Mouse (Mus musculus): Measurements from ENCODE around the gene Dffa.

Dffa gene

GRCm38 (mm10) chr4:149131021-149131752, 27.2 kb downstream of the Dffa start:
- ChIA-PET CTCF (interaction anchor here in 3 of 4 experiments (0.6 to 3.3 kb wide), 3 partner anchors 13 to 17 kb away, joined by 3 to 10 read pairs (median 5); no protein-coding TSS in a partner anchor), POLR2A (interaction anchor here in 3 of 4 experiments (0.6 to 1.6 kb wide), 3 partner anchors 8 to 49 kb away, joined by 3 to 4 read pairs (median 4); partner anchors contain the start of gene Dffa (in 1 of the 3))

- ChIA-PET CTCF (interaction anchor here in 3 of 4 experiments (0.6 to 3.3 kb wide), 4 partner anchors 12 to 451 kb away, joined by 3 to 10 read pairs (median 4); no protein-coding TSS in a partner anchor), POLR2A (interaction anchor here in 3 of 4 experiments (0.6 to 2.2 kb wide), 4 partner anchors 9 to 161 kb away, joined by 3 to 4 read pairs (median 4); partner anchors contain the start of gene Dffa (in 1 of the 3))
These were observed 28.0 kb downstream of the Dffa start for GRCm38 (mm10) chr4:149131789-149132565.

DNA sequence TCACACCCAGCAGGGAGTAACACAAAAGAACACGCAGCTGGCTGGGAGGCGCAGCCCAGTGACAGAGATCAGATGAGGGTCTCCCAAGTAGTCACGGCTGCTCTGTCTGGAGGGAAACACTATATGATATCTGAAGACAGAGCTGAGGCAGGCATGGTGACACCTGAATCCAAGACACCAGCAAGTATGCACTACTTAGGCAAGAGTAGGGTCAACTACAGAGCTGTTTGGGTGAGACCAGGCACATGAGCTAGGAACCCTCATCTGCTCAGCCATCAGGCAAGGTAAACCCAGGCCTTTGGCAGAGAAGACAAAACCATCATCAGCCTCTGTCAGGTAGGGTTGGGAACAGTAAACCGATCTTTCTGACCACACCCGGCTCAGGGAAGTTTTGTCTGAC, 29.4 kb downstream of the Dffa start:
- POLR2A ChIA-PET = interaction anchor here in 2 of 4 experiments (0.6 to 2.2 kb wide), 12 partner anchors 8 to 975 kb away, joined by 3 to 5 read pairs (median 3); partner anchors contain the start of gene Tardbp (in 1 of the 2)
- CTCF ChIA-PET = interaction anchor here in 2 of 4 experiments (0.6 to 1.9 kb wide), 2 partner anchors 11 to 17 kb away, joined by 3 to 7 read pairs; no protein-coding TSS in a partner anchor

DNA sequence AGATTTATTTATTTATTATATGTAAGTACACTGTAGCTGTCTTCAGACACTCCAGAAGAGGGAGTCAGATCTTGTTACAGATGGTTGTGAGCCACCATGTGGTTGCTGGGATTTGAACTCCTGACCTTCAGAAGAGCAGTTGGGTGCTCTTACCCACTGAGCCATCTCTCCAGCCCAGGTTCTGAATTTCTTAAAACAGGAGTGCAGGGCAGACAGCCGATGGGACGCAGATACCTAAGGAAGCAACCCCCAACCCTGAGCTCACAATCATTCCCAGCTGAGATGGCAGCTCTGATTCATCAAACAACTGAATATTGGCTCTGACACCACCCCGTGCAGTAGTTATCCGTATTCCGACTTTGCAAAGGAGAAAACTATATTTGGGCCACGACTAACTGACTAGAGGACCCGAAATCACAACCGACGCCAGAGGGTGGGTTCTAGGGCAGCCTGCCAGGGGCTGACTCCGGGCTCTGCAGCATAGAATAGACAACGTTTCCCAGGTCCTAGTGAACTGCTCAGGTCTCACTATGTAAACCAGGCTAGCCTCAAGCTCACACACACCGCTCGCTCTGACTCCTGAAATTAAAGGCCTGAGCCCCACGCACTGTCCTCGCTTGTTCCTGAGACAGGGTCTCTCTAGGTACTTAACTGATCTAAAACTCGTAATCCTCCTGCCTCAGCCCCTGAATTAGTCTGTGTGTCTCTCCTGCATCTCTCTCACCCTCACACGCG, 32.3 kb downstream of the Dffa start:
- ChIA-PET CTCF (interaction anchor here in 3 of 4 experiments (0.5 to 2.2 kb wide), 7 partner anchors 8 to 423 kb away, joined by 3 to 7 read pairs (median 3); partner anchors contain the start of gene Cort (in 1 of the 3)), POLR2A (interaction anchor here in 3 of 4 experiments (0.9 to 2.3 kb wide), 9 partner anchors 8 to 33 kb away, joined by 3 to 13 read pairs (median 4); no protein-coding TSS in a partner anchor)

GRCm38 (mm10) chr4:149136982-149137770, 33.2 kb downstream of the Dffa start, which contains the start of gene Cenps:
Gene Cenps (minus strand): TSS chr4:149137629.
- CTCF ChIA-PET = interaction anchor here in 3 of 4 experiments (0.8 to 2.2 kb wide), 7 partner anchors 7 to 83 kb away, joined by 3 to 7 read pairs (median 3); partner anchors contain the start of gene Cort (in 1 of the 3)
- POLR2A ChIA-PET = interaction anchor here in 3 of 4 experiments (0.5 to 2.3 kb wide), 13 partner anchors 9 to 346 kb away, joined by 3 to 13 read pairs (median 4); partner anchors contain the start of gene Kif1b (in 1 of the 3)

- POLR2A ChIA-PET = no interaction called here
- CTCF ChIA-PET = no interaction called here
These were observed 34.6 kb downstream of the Dffa start for GRCm38 (mm10) chr4:149138515-149138914.

- ChIA-PET POLR2A (interaction anchor here in 2 of 4 experiments (1.1 to 1.9 kb wide), 3 partner anchors 22 to 165 kb away, joined by 5 to 6 read pairs (median 6); no protein-coding TSS in a partner anchor), CTCF (interaction anchor here (0.6 to 2.5 kb wide), 35 partner anchors 9 to 698 kb away, joined by 3 to 25 read pairs (median 4); no protein-coding TSS in a partner anchor)
These were observed 39.6 kb downstream of the Dffa start for GRCm38 (mm10) chr4:149143594-149143993.

DNA sequence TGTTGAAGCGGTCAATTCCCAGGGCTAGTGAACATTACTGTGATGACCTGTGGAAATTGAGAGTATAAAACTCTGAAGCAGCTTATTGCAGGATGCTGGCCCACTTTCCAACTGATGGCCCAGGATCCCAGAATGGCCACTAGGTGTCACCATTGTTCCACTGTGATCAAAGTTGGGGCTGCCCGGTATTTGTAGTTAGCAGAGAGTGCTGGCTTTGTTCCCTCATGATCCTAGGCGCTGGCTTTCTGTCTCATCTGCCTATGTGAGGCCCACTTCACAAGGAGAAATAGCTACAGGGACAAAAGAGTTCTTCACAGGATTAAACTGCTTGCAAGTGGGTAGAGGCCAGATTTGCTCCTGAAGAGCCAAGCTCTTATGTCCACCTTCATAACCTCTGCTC, 40.5 kb downstream of the Dffa start:
- POLR2A ChIA-PET = interaction anchor here in 3 of 4 experiments (0.5 to 1.9 kb wide), 22 partner anchors 9 to 518 kb away, joined by 3 to 10 read pairs (median 4); partner anchors contain the start of gene Tardbp (in 1 of the 3)
- CTCF ChIA-PET = interaction anchor here (0.5 to 2.5 kb wide), 90 partner anchors 8 to 1187 kb away, joined by 3 to 25 read pairs (median 4); partner anchors contain the start of genes Kif1b (in 2 of the 4), Pgd (in 1 of the 4) and Srm (in 1 of the 4)

DNA sequence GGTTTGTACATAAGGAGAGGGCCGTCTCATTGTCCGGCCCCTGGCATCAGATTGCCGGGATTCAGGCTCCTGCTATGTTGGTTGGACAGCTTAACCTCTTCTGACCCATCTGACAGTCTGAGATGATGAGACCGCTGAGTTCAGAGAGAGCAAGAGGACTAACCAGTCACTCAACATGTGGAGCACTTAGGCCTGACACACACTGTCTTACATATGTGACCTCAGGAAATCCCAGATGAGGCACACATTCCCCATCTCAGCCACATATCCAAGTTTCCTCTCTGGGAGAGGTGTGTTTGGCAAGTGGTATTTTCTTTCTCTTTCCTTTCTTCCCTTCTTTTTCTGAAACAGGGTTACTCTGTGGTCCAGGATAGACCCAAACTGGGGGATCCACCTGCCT, 41.2 kb downstream of the Dffa start:
- CTCF ChIA-PET = interaction anchor here (0.5 to 2.5 kb wide), 31 partner anchors 8 to 463 kb away, joined by 3 to 25 read pairs (median 4); partner anchors contain the start of gene Kif1b (in 2 of the 4)
- POLR2A ChIA-PET = interaction anchor here in 3 of 4 experiments (0.6 to 1.2 kb wide), 12 partner anchors 8 to 311 kb away, joined by 3 to 6 read pairs (median 4); no protein-coding TSS in a partner anchor

GRCm38 (mm10) chr4:149147528-149147927, 43.6 kb downstream of the Dffa start:
- ChIA-PET POLR2A (interaction anchor here (0.5 to 3.3 kb wide), 20 partner anchors 9 to 497 kb away, joined by 3 to 18 read pairs (median 4); partner anchors contain the start of genes Pgd (in 2 of the 4) and Cenps (in 1 of the 4)), CTCF (interaction anchor here in 3 of 4 experiments (0.6 to 1.5 kb wide), 5 partner anchors 18 to 401 kb away, joined by 3 to 6 read pairs (median 3); partner anchors contain the start of gene Kif1b (in 1 of the 3))

DNA sequence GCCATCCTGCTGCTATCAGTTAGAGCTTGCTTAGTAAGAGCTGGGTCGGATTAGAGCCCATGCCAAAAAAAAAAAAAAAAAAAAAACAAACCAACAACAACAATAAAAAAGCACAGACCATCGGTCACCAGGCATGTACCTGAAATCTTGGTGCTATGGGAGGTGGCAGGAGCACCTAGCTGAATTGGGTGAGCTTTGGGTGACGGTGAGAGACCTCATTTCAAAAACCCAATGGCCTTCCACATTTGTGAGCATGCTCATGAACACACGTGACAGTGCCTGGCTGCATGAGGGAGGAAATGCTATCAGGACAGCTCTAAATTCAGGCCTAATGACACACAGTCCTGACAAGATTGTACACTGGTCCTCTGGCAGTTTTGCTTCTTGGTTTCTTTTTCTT, 44.1 kb downstream of the Dffa start:
- POLR2A ChIA-PET = interaction anchor here (0.6 to 3.3 kb wide), 22 partner anchors 9 to 497 kb away, joined by 3 to 18 read pairs (median 4); partner anchors contain the start of genes Pgd (in 3 of the 4) and Cenps (in 1 of the 4)
- CTCF ChIA-PET = interaction anchor here in 3 of 4 experiments (0.6 to 1.5 kb wide), 4 partner anchors 23 to 401 kb away, joined by 3 to 6 read pairs (median 3); partner anchors contain the start of gene Kif1b (in 1 of the 3)

- POLR2A ChIA-PET = interaction anchor here in 3 of 4 experiments (0.6 to 2.5 kb wide), 4 partner anchors 8 to 457 kb away, joined by 3 to 11 read pairs (median 3); no protein-coding TSS in a partner anchor
- CTCF ChIA-PET = interaction anchor here in 1 of 4 experiments (1.0 kb wide), 1 partner anchor 11 kb away, joined by 3 read pairs; no protein-coding TSS in a partner anchor
These were observed 45.2 kb downstream of the Dffa start for GRCm38 (mm10) chr4:149149196-149149595.

DNA sequence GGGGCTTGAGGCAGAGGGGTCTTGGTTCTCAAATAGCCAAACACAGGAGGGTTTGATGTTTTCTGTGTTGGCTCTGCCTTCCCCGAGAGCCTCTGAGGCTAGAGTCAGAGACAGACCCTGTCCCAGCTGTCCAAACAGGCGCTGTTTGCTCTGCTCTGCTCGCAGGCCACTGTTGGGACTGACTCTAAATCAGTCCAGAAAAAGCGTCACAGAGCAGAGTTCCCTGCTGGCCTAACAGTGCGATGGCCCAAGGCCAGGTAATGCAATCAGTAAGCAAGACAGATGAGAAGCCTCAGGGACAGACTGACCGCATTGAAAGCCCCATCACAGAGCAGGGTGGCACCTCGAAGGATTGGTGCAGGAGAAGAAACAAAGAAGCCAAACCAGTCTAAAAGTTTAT, 45.7 kb downstream of the Dffa start:
- ChIA-PET CTCF (interaction anchor here in 1 of 4 experiments (1.0 kb wide), 1 partner anchor 10 kb away, joined by 3 read pairs; no protein-coding TSS in a partner anchor), POLR2A (no interaction called here)

DNA sequence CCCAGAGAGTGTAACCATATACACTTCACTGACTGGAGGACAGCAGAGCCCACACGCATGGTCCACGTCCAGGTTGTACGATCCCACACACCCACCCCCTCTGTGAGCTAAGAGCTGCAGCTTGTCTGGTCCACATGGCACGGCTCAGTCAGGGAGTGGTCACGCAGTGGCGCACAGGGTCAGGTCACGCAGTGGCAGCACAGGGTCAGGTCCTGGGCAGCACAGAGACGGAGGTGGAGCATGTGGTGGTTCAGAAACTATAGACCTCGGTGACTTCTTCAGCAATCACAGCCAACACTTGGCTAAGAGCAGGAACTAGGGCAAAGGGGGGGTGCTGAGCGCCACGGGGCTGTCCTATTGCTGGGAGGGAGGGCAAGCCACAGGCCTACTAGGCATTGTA, 46.3 kb downstream of the Dffa start:
- ChIA-PET POLR2A (no interaction called here), CTCF (no interaction called here)

DNA sequence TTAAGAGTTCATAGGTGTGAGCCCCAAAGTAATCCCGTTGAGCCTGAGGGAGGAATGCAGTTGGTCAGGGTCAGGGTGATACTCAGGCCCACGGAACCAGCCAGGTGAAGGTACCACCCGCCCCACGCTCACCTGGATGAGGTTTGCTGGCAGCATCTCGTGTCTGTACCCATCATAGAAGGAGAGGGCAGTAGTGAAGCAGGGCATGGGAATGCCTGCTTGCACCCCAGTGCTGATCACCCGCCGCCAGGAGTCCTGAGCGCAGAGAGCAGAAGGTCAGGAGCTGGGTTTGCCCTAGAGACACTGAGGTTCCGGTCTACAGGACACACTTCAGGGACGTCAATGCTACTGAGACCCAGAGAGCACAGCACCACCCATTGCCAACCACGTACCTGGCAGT, 46.8 kb downstream of the Dffa start:
- POLR2A ChIA-PET = no interaction called here
- CTCF ChIA-PET = no interaction called here

- POLR2A ChIA-PET = interaction anchor here in 2 of 4 experiments (0.7 to 2.4 kb wide), 8 partner anchors 9 to 27 kb away, joined by 3 to 14 read pairs (median 4); partner anchors contain the start of gene Pgd (in 2 of the 2)
- CTCF ChIA-PET = interaction anchor here in 3 of 4 experiments (0.6 to 3.2 kb wide), 15 partner anchors 10 to 935 kb away, joined by 3 to 21 read pairs (median 3); partner anchors contain the start of gene Kif1b (in 1 of the 3)
These were observed 50.9 kb downstream of the Dffa start for GRCm38 (mm10) chr4:149154859-149155258.
